Mouse (Mus musculus): ENCODE results near the gene Mef2d. TPM values are rescaled to one million over a fixed set of nuclear protein-coding genes. Genes with fewer than 3 reads are reported as not detected.

Mef2d gene
- polyA plus RNA-seq (2012) = 225 and 227 TPM in 2 replicates

GRCm38 (mm10) chr3:88141787-88142523, at the start of gene Mef2d:
Mef2d (plus strand) TSS chr3:88142372.

Other genes with a start within 250 kb of the Mef2d start
- gene Hdgf, start 236.1 kb upstream of the Mef2d start, polyA plus RNA-seq (2012) = 990 and 1,680 TPM in 2 replicates
- gene Mrpl24, start 222.9 kb upstream of the Mef2d start, polyA plus RNA-seq (2012) = 15.6 and 19.0 TPM in 2 replicates
- gene Isg20l2, start 212.1 kb upstream of the Mef2d start, polyA plus RNA-seq (2012) = 12.1 TPM in 2 replicates
- gene Rrnad1, start 211.7 kb upstream of the Mef2d start, polyA plus RNA-seq (2012) = 22.8 and 28.5 TPM in 2 replicates
- gene Crabp2, start 193.7 kb upstream of the Mef2d start, polyA plus RNA-seq (2012) = 0.45 TPM in 1 of 2 replicates, not detected in the other
- gene Nes, start 171.3 kb upstream of the Mef2d start, polyA plus RNA-seq (2012) = 0.15 and 0.16 TPM in 2 replicates
- gene Bcan, start 142.1 kb upstream of the Mef2d start, polyA plus RNA-seq (2012) = not detected in 2 replicates
- gene Hapln2, start 114.8 kb upstream of the Mef2d start, polyA plus RNA-seq (2012) = not detected in 2 replicates
- gene Gpatch4, start 99.3 kb upstream of the Mef2d start, polyA plus RNA-seq (2012) = 30.3 and 52.8 TPM in 2 replicates
- 74.1 and 77.0 TPM in 2 replicates for gene Naxe, start 83.9 kb upstream of the Mef2d start, polyA plus RNA-seq (2012)
- not detected in 2 replicates for gene Ttc24, start 64.1 kb upstream of the Mef2d start, polyA plus RNA-seq (2012)
- gene Iqgap3, start 60.4 kb upstream of the Mef2d start, polyA plus RNA-seq (2012) = 11.2 and 11.5 TPM in 2 replicates
- 0.12 TPM in 1 of 2 replicates, not detected in the other for gene Rhbg, start 112.3 kb downstream of the Mef2d start, polyA plus RNA-seq (2012)
- not detected in 2 replicates for gene Gm38392, start 144.8 kb downstream of the Mef2d start, polyA plus RNA-seq (2012)
- gene Tsacc, start 154.6 kb downstream of the Mef2d start, polyA plus RNA-seq (2012) = 0.44 and 1.7 TPM in 2 replicates
- gene Cct3, start 154.7 kb downstream of the Mef2d start, polyA plus RNA-seq (2012) = 28.7 and 37.6 TPM in 2 replicates
- gene Glmp, start 182.7 kb downstream of the Mef2d start, polyA plus RNA-seq (2012) = 75.1 and 97.9 TPM in 2 replicates
- gene Tmem79, start 193.8 kb downstream of the Mef2d start, polyA plus RNA-seq (2012) = 1.8 and 1.9 TPM in 2 replicates
- gene Smg5, start 193.9 kb downstream of the Mef2d start, polyA plus RNA-seq (2012) = 78.6 and 97.0 TPM in 2 replicates
- gene Paqr6, start 222.2 kb downstream of the Mef2d start, polyA plus RNA-seq (2012) = 0.06 TPM in 1 of 2 replicates, not detected in the other
- gene Bglap3, start 230.4 kb downstream of the Mef2d start, polyA plus RNA-seq (2012) = not detected in 2 replicates
- gene Bglap2, start 236.3 kb downstream of the Mef2d start, polyA plus RNA-seq (2012) = not detected in 2 replicates
- not detected in 2 replicates for gene Bglap, start 242.1 kb downstream of the Mef2d start, polyA plus RNA-seq (2012)